Mouse (Mus musculus) cortical plate, adult 2 months (tissue): ENCODE results near the gene Acap3.

Source experiments
- CTCF ChIP-seq: fragments of 200-500 bp; IDR thresholded peaks from 2 replicates; pipeline ENCODE4 v1.5.1; 2011; ENCODE audit warnings: mild to moderate bottlenecking, control low read depth, low read length; ENCODE audit not compliant: insufficient read depth; ENCODE audit errors: extremely low read depth
- POLR2A ChIP-seq: fragments of 200-500 bp; IDR thresholded peaks from 2 replicates; pipeline ENCODE4 v1.6.1; 2011; ENCODE audit warnings: mild to moderate bottlenecking, low read length, control low read depth; ENCODE audit not compliant: insufficient read depth; ENCODE audit errors: extremely low read depth

DNA sequence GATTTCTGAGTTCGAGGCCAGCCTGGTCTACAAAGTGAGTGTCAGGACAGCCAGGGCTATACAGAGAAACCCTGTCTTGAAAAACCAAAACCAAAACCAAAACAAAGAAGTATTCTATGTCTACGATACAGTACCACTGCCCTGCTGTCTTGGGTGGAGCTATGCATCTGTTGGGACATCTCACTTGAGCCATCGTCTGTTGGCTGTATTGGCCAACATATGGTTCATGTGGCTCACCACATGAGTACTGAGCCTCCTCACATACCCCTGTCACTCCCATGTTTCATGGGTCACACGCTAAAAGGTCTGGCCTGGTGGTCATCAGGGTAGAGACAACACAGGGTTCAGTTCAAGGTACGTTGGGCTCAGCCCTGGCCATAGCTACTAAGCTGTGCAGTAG, 5.3 kb upstream of the Acap3 start:
- TF ChIP-seq CTCF, result no peak
- no peak for TF ChIP-seq POLR2A
